Mouse (Mus musculus) heart, postnatal 0 days (tissue): ENCODE data around the gene Agap1.

Experiments
- CTCF ChIP-seq: IDR thresholded peaks from 2 replicates; pipeline ENCODE4 v1.5.1; 2016; ENCODE audit warnings: antibody characterized with exemption, control low read depth, low read depth
- EP300 ChIP-seq: IDR thresholded peaks from 2 replicates; pipeline ENCODE4 v1.6.1; 2016; ENCODE audit warnings: antibody characterized with exemption, low read depth

DNA sequence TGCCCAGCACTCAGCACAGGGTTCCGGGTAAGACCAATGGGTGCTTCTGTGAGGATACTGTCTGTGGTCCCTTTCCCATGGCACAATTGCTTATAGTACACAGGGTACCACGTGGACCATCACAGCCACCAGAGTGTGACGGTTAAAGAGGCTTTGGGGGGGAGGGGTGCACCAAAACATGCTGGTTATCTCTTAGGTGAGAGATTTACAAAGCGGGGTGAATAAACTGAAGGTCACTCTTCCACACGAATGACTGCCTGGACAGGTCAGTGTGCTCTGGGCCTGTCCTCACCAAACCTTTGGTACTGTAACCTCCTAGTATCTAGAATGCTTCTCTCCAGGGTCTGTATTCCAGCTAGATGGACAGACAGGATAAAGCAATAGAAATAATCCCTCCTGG is 441.2 kb downstream of the Agap1 start:
- TF ChIP-seq CTCF: no peak
- no peak for TF ChIP-seq EP300
